Mouse (Mus musculus) mature B cell (primary cell): ENCODE data around the gene Ski.

ENCODE experiments used
- in situ Hi-C: fragments of 300-500 bp; cut with MboI; formaldehyde crosslinking; loops from 2 replicates; pipeline ENCODE4 v1.14.3; 2019

The Ski gene

DNA sequence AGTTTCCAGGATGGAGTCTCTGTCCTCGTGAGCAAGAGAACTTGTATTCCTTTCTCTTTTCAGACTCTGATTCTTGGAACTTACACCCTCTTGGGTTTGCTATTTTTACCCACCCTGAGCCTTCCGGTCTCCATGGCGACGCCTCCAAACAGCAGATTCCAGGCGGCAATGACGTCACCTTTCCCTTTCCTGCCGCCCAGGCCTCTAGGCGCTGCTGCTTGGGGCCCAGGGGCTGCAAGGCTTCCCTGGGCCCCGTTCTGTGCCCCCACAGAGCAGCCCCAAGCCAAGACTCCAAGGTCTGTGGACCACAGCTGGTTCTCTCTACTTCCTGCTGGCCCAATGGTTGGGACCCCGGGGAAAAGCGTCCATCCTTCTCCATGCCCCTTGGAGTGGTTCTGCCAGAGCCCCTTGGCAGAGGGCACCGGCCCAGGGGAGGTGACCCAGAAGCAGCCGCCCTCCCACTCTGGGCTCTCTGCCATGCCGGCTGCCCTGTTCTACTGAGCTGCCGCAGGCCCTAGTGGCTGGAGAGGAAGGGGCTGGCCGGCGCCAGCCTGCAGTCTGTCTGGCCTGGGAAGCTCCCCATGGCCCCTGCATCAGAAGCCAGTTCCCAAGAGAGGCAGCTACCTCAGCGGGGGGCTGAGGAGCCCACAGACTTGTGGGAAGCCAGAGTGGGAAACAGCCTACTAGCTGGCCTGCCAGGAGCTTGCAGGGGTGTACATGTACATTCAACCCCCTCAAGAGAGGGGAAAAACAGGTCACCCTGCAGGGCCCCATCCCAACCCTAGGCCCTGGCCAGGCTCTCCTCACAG lies 13.1 kb upstream of the Ski start:
- in situ Hi-C loops, result loop anchor here (25.0 kb wide), 1 partner anchor 348 kb away; the partner anchor contains the start of gene Fam213b

DNA sequence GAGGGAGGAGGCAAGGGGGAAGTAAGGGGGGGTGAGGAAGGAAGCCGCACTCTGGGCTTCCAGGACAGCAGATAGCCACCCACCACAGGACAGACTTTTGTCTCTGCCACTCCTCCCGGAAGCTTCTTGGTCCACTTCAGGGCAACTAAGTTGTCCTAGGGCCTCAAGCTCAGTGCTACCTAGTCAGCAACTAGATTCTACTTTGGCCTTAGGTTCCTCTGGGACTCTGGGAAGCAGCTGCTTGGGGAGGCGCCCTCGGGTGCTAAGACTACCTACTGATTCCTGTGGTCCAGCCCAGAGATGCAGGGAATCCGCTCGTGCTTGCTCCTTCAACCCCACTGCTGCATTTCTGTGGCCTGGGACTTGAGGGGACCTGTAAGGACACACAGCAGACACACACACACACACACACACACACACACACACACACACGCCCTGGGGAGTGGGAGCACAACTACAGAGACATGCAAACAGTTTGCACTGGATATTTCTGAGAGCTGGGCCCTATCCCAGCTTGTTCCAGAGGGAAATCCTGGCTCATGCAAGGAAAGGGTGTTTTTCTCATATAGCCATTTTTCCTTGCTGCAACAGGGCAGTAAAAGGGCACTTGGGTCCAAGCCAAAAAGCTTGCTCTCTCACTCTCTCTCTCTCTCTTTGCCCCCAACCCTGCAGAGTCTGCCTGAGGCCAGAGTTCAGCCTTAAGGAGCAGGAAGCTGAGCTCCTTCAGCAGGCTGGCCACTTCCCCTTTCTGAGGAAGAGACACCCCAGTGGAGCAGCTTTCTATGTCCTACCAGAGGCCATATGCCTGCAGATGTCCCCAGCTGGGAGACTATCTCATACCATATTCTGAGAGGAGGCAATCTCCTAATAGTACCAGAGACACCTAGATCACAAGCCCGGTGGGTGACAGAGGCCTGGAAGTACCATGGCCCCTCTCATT lies 12.2 kb upstream of the Ski start:
- in situ Hi-C loops, result loop anchor here (25.0 kb wide), 1 partner anchor 347 kb away; the partner anchor contains the start of gene Fam213b

DNA sequence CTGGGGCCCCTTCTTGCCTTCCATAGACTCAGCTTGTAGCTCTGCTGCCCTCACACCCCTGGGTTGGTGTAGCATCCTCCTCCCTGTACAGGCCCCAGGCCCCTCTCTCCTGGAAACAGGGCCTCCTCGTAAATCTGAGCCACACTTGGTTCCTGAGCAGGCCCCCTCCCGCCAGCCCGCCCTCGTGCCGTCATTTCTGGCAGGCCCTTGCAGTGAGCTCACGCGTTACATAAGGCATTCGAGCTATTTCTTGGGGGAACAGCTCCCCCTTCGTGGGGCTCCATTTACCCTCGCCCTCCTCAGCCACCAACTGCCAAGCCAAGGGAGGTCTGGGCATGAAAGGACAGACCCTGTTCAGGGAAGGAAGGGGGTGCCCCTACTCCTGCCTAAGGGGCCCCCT lies 11.5 kb upstream of the Ski start:
- in situ Hi-C loops, result loop anchor here (25.0 kb wide), 1 partner anchor 347 kb away; the partner anchor contains the start of gene Fam213b

DNA sequence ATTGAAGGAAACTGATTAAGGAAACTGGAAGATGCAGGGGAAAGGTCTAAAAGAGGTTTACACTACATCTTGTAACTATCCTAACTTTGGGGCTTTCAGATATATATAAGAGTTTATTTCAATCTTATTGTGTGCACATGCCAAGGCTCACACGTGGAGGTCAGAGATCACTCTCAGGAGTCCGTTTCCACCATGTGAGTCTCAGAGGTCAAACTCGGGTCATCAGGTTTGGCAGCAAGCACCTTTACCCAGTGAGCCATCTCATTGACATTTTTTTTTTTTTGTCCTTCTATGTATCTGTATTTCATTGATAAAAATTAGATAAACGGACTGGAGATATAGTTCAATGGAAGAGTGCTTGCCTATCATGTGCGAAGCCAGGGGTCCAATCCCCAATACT lies 6.1 kb upstream of the Ski start:
- in situ Hi-C loops, result loop anchor here (25.0 kb wide), 1 partner anchor 341 kb away; the partner anchor contains the start of gene Fam213b

DNA sequence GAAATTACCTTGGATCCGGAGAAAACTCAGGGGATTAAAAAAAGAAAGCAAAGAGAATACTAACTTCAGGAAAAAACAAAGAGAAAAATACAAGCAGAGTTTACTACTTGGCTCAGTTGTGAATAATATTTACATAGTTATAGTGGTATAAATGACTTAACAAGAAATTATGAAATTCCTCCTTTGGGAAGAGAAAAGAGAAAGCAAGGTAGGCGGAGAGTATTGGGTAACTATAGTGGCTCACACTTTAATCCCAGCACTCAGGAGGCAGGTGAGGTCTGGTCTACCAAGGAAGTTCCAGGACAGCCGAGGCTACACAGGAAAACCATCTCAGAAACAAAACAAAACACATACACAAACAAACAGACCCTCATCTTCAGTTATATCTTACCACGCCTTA lies 5.6 kb upstream of the Ski start:
- in situ Hi-C loops, result loop anchor here (25.0 kb wide), 1 partner anchor 341 kb away; the partner anchor contains the start of gene Fam213b

DNA sequence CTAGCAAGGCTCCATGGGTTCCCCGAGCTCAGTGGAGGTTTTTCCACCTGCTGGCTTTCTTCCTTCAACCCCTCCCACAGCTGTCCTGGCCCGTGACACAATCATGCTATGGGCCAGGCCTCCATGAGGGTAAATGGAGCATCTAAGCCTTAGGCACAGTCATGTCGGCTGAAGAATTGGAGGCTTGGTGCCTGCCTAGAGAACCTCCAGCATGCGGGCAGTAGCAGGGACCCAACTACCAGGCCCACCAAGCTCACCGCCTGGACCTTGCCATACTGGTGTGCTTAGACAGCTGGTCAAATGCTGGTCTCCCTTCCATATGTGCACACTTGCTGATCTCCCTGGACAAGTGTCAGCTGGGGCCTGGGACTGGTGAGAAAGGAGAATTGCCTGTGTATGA lies 3.5 kb upstream of the Ski start:
- in situ Hi-C loops, result loop anchor here (25.0 kb wide), 1 partner anchor 339 kb away; the partner anchor contains the start of gene Fam213b

DNA sequence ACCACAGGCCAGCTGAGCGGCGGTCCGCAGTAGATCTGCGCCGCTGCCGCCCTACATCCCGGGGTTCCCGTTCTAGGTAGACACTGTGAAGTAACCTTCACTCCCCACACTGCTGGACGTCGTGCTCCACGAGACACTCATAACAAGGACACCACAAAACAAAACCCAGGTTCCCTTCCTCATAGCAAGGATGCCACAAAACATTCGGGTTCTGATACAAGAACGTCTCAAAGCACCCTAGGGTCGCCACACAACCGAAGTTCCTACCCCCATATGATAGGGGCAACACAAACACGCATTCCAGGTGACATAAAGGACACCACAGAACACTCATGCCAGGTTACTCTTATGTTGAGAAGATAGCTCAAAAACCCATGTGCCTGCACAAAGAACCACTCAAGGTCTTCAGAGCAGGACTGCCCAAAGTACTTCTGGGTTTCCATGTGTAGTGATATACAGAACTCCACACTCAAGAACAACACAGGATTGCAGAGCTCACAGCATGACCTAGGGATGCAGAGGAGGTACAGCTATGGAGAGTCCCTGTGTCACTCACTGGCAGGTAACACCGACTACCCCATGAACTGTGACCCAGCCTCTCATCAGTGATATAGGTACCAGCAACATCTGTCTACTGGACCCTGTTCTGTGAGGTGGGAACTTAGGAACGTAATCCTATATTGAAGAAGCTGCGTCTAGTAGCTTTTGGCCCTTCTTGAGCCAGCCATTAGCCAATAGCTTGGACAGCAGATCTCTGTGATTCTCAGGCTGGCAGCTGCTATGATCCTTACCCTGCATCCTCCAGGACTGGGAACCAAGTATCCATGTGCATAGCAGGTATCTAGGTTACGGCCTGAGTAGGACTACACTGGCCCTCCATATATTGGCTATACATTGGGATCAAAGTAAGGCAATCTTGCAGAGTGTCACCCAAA lies 1.5 kb upstream of the Ski start:
- in situ Hi-C loops, result no loop called here

DNA sequence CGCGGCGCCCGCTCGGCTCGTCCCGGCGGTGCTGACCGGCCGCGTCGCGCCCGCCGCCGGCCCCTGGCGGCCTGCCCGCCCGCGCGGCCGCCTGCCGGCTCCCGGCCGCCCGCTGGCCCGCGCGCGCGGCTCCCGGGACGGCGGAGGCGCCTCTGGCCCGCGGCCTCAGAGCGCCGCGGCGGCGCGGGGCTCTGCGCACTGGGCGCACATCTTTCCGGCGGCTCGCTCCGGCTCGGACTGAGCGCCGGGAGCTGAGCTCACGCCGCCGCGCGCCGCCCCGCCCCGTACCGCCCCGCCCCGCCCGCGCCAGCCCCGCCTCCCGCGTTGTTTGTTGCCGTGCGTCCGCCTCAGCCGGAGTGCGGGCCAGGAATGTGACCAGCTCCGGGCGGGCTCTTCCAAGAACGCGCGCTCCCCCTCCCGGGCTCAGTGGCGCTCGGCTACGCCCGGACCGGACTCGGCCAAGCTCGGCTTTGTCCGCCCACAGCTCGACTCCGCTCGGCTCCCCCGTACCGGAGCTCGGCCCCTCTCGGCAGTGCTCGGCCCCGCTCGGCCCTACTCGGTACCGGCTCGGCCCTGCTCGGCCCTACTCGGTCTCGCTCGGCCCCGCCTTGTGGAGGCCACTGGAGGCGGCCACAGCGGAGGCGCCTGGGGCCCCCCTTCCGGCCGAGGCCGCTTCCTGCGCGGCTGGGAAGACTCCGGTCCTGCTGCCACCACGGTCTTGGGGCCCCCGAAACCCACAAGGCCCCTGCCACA lies 625 bp upstream of the Ski start:
- in situ Hi-C loops, result no loop called here

DNA sequence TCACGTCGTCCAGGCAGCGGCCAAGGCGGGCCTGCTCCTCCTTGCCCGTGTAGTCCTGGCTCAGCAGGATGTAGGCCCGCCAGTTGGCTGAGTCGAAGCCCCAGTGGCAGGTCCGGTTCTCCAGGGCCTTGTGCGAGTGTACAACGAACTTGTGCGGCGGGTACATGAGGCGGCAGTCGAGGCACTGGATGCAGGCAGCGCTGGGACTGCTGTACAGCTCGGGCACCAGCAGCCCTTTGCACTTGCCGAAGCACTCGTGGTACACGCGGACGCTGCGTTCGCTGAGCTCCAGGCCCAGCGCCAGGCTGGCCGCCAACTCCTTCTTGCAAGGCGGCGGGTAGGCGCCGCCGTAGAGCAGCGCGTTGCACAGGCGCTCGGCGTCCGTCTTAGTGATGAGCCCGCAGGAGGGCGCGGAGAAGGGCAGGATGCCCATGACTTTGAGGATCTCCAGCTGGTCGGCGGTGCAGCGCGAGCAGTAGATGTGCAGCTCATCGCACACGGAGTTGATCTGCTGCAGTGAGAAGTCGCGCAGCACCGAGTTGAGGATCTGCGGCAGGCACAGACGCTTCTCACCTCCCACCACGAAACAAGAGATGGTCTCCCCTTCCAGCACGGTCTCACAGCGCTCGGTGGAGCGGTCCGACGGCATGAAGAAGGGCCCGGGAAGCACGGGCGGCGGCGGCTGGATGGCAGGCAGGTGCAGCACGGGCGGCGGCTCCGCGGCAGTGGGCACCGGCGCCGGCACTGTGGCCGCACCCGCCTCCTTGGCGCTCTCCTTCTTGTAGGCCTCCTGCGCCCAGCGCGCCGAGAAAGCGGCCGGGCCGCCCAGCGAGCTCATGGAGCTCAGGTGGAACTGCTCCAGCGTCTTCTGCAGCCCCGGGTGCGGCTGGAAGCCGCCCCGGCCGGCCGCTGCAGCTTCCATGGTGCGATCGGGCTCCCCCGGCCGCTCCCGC lies 517 bp downstream of the Ski start:
- in situ Hi-C loops, result no loop called here

DNA sequence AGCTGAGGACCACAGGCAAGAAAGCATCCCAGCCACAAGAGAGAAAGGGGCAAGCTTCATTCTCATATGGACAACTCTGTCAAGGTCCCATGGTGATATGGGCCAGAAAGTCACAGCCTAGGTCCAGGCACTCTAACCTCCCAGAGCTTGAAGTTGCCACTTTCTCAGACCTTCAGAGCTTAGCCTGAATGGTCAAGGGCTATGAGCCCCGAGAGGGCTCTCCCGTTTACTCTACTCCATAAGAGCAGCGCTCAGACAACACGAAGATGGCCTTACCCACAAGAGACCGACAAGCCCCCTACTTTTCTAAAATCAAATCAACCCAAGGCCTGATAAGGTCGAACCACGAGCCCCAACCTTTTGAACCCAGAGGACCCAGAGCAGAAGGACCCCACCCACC lies 1.3 kb downstream of the Ski start:
- in situ Hi-C loops, result no loop called here

DNA sequence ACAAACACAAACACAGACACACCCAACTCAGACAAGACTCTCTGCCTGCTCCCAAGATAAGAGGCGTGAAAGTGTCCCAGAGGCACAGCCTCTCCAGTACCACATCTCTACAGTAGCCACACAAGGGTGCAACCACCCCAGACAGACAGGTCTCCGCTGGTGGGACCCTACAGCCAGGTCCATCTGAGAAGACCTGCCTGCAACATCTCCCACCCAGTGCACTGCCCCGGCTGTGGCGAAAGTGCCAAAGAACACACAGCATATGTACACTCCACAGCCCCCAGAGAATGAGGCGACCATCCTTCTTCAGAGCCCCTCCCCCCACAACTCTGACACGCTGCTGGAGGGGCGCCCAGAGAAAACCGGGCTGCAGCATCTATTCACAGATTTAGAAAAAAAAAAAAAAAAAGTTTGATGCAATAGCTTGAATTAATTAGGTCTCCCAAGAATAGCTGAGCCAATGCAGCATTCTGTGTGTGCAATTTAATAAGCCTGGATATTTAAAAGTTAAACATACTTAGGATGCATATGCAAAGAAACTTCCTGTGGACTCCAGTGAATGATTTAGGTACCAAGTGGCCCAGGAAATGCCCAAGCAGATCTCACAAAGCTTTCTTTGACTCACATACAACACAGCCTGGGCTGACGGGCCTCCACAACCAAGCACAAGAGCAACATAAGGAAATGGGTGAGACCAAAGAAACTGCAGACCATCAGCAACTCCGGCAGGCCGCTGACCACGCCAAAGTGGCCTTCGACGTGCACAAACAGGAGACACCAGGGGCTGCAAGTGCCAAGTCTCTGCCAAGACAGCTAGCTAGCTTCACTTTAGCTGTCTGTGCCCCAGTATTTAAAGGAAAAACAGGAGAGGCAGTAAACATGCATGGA lies 1.9 kb downstream of the Ski start:
- in situ Hi-C loops, result no loop called here

DNA sequence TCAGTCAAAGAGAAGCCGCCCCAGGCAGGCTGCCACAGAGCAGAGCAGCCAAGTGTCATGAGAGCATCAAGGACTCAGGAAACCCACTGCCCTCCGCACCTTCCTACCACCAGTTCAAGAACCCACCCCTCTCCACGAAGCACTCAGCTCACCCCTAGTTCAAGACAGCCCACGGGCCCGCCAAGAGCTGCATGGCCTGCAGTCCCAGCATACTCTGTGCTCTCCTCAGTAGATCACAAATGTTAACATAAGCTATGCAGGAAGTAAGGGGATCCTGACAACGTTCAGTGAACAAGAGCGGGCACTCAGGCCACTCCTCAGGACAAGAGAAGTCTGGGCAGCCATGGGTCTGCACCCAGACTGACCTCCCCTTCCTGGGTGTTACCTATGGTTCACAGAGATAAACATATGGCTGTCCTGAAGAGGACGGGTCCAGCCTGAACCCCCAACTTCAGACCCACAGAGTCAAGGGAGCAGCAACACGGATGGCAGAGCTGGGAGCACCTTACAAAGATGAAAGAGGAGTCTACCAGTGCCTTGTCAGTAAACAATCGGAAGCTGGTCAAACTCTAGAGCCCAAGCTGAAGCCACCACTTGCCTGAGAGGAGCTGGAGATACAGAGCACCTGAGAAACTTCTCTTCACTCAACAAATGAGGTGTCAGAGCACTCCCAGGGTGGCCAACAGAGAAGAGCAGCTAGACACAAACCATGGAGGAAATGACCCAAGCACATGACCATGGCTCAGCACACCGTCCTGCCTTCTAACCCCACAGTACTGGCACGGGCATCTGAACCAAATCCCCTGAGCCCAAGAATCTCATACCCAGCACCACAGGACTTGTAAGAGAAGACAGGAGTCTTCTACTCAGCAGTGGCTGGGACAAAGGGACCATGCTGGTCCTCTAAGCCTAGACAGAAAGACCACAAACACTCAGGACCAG lies 2.9 kb downstream of the Ski start:
- in situ Hi-C loops, result no loop called here

DNA sequence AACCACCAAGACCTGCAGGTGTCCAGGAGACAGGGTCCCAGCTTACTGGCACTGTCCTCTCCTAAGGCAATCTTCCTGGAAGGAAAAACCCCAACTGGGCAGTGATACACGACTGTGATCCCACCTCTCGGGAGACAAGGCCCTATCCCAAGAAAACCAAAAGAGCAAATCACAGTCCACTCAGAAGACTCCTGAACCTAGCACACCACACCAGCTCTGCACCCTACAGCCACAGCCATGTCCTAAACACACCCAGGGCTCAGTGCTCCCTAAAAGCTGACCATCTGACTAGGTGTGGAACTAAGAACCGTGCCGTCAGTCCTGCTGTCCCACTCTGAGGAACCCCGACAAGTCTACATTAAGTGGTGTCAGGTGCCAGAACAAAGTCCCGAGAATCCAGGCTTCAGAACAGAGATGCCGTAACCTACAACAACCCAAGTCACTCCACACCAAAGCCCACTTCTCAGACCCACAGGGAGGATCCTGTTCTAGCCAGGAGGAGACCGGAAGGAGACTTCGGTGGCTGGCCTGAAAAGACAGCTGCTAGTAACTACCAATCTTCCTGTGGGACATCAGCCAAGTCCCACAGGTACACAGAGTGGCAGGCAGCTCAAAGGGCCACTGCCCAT lies 4.2 kb downstream of the Ski start:
- in situ Hi-C loops, result no loop called here

DNA sequence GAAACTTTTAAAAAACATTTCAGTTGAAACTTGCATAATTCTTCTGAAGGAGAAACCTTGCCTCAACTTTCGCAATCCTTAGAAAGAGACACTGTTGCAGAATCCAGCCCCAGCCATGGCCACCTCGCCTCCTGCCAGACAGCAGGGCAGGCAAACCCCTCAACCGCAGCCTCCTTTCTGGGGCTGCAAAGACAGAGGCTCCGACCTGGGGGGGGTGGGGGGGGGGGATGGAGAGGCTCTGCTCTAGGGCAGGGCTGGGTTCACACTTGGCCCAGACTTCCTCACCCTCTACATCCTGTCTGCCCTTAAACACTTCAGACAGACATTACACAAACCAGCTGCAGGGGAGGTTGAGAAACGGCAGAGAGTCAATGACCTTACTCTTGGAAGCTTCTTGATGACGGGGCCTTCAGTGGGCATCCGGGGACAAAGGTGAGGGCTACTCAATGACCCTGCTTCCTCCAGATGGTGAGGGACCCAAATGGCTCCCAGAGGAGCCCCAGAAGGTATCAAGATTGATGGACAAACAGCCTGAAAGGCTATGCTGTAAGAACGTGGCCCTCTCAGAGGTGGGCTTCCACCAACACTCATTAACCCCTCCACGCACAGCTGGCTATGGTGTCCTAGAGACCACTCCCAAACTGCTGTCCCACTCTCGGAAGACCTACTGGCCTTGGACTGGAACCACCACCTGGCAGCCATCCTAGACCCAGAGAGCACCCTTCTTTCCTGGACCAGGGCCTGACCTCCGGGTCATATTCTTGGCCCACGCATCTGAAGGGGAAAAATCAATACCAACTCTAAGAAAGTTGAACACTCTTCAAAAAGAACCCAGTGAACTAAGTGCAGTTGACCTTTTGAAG lies 4.9 kb downstream of the Ski start:
- in situ Hi-C loops, result no loop called here

DNA sequence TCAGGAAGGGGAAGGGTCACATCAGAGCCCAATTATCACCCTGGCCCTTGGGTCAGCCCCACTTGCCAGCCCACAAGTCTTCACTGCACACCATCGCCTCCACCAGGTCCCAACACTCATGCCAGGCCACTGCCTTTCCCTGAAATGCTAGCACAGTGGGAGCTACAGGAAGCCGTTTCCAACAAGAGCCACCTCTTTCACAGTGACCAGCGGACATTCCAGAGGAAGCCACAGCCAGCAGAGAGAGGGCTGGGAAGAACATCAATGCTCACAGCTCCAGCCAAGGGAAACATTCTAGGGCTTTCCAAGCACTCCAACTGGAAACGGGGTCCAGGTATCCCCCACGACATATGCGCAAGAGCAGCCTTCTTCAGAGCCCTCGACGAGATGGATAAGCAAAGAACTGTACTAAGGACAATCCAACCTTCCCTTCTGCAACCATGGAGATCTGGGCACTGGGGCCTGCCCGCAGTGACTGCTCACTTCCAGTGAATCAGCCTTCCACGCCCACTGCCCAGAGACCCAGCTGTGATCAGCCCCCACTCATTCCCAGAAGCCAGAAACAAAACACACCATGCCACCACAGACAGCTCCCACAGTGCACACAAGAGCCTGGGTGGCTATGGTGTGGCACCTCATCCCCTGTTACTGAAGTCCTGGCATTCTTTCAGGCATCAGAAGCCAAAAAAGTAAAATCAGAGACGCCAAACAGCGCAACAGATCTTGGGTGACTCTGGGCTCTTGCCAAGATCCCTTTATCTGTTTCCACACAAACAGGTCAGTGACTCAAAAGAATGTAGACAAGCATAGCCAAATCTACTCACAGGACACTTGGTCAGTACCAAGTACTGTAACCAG lies 6.4 kb downstream of the Ski start:
- in situ Hi-C loops, result no loop called here
